Mouse (Mus musculus): ENCODE measurements at regions not wholly inside any gene's neighbourhood (a gene's known extent, or its start where the extent isn't known, plus 50 kb on each side); places are given as distances from the start of the nearest gene placed in this dataset.

GRCm38 (mm10) chr2:75469958-75470687 is 188.9 kb upstream of the Hnrnpa3 start:
- Histone ChIP-seq H3K9ac (no peak overlapping the region), H3K27ac (peak overlapping the region; percentile 53; the same call in 1 of the 2 replicates), H3K4me2 (peak overlapping the region; percentile 24; the same call in 1 of the 2 replicates), H3K27me3 (no peaks in the 10 kb centered on the region), H3K9me3 (no peaks in the 10 kb centered on the region), H3K36me3 (no peaks in the 10 kb centered on the region), H3K4me3 (no peak overlapping the region), H3K4me1 (peaks cover 19% of the 10 kb centered on the region)
- peak; percentile 75; the same call in 1 of the 2 replicates for ATAC-seq (ENCODE audit: borderline replicate concordance, extremely low read depth, low FRiP score, low TSS enrichment)
- 30% methylated on average over 15 of the region's 15 CpGs for WGBS

GRCm38 (mm10) chr2:75470688-75471054 is 188.4 kb upstream of the Hnrnpa3 start:
- 31% methylated on average over 9 of the region's 9 CpGs for WGBS
- H3K9ac ChIP-seq = no peak overlapping the region
- no peak for ATAC-seq (ENCODE audit: borderline replicate concordance, extremely low read depth, low FRiP score, low TSS enrichment)
- H3K4me2 ChIP-seq = peak overlapping the region; percentile 24; the same call in 1 of the 2 replicates
- H3K36me3 ChIP-seq = no peaks in the 10 kb centered on the region
- H3K4me1 ChIP-seq = peaks cover 19% of the 10 kb centered on the region
- H3K9me3 ChIP-seq = no peaks in the 10 kb centered on the region
- no peaks in the 10 kb centered on the region for H3K27me3 ChIP-seq
- peak overlapping the region; percentile 53 for H3K27ac ChIP-seq
- H3K4me3 ChIP-seq = no peak overlapping the region

GRCm38 (mm10) chr2:75472489-75472888 is 186.6 kb upstream of the Hnrnpa3 start:
- no peaks in the 10 kb centered on the region for H3K36me3 ChIP-seq
- H3K9me3 ChIP-seq = no peaks in the 10 kb centered on the region
- no peak for ATAC-seq (ENCODE audit: borderline replicate concordance, extremely low read depth, low FRiP score, low TSS enrichment)
- WGBS = 80% methylated on average over 9 of the region's 9 CpGs
- no peak overlapping the region for H3K4me2 ChIP-seq
- no peak overlapping the region for H3K4me3 ChIP-seq
- H3K27ac ChIP-seq = no peak overlapping the region
- no peak overlapping the region for H3K9ac ChIP-seq
- H3K27me3 ChIP-seq = no peaks in the 10 kb centered on the region
- peaks cover 19% of the 10 kb centered on the region for H3K4me1 ChIP-seq

- H3K4me1 ChIP-seq = peaks cover 19% of the 10 kb centered on the region
- no peak overlapping the region for H3K4me3 ChIP-seq
- no peak overlapping the region for H3K4me2 ChIP-seq
- no peaks in the 10 kb centered on the region for H3K27me3 ChIP-seq
- ATAC-seq (ENCODE audit: borderline replicate concordance, extremely low read depth, low FRiP score, low TSS enrichment) = no peak
- WGBS = 36% methylated on average over 6 of the region's 6 CpGs
- H3K9ac ChIP-seq = no peak overlapping the region
- no peaks in the 10 kb centered on the region for H3K36me3 ChIP-seq
- no peak overlapping the region; the same call in 1 of the 2 replicates for H3K27ac ChIP-seq
- no peaks in the 10 kb centered on the region for H3K9me3 ChIP-seq
These were observed 184.6 kb upstream of the Hnrnpa3 start for GRCm38 (mm10) chr2:75474509-75474908.

GRCm38 (mm10) chr2:75476350-75476749 is 182.7 kb upstream of the Hnrnpa3 start:
- Histone ChIP-seq H3K4me1 (0 out of 2 replicates have a peak, but pooled peaks cover 8% of the 10 kb centered on the region), H3K9me3 (no peaks in the 10 kb centered on the region), H3K27ac (no peak overlapping the region), H3K9ac (no peak overlapping the region), H3K4me2 (no peak overlapping the region), H3K36me3 (no peaks in the 10 kb centered on the region), H3K4me3 (no peak overlapping the region), H3K27me3 (no peaks in the 10 kb centered on the region)
- 87% methylated on average over 1 of the region's 1 CpGs for WGBS
- ATAC-seq (ENCODE audit: borderline replicate concordance, extremely low read depth, low FRiP score, low TSS enrichment) = no peak

GRCm38 (mm10) chr2:75477076-75477475 is 182.0 kb upstream of the Hnrnpa3 start:
- Histone ChIP-seq H3K4me2 (no peak overlapping the region), H3K9me3 (no peaks in the 10 kb centered on the region), H3K36me3 (no peaks in the 10 kb centered on the region), H3K4me3 (no peak overlapping the region), H3K4me1 (0 out of 2 replicates have a peak, but pooled peaks cover 8% of the 10 kb centered on the region), H3K9ac (no peak overlapping the region), H3K27ac (no peak overlapping the region), H3K27me3 (no peaks in the 10 kb centered on the region)
- no peak for ATAC-seq (ENCODE audit: borderline replicate concordance, extremely low read depth, low FRiP score, low TSS enrichment)
- WGBS = 78% methylated on average over 8 of the region's 8 CpGs

- no peak overlapping the region for H3K27ac ChIP-seq
- no peaks in the 10 kb centered on the region for H3K36me3 ChIP-seq
- H3K9me3 ChIP-seq = no peaks in the 10 kb centered on the region
- H3K9ac ChIP-seq = no peak overlapping the region
- ATAC-seq (ENCODE audit: borderline replicate concordance, extremely low read depth, low FRiP score, low TSS enrichment) = no peak
- no peak overlapping the region for H3K4me2 ChIP-seq
- peaks cover 5% of the 10 kb centered on the region; the same call in 1 of the 2 replicates for H3K27me3 ChIP-seq
- H3K4me1 ChIP-seq = peaks cover 5% of the 10 kb centered on the region; the same call in 1 of the 2 replicates
- H3K4me3 ChIP-seq = no peak overlapping the region
- WGBS = 85% methylated on average over 5 of the region's 5 CpGs
These were observed 179.5 kb upstream of the Hnrnpa3 start for GRCm38 (mm10) chr2:75479546-75479945.

GRCm38 (mm10) chr2:75481863-75482262 is 177.2 kb upstream of the Hnrnpa3 start:
- no peak overlapping the region for H3K27ac ChIP-seq
- no peak overlapping the region for H3K4me2 ChIP-seq
- ATAC-seq (ENCODE audit: borderline replicate concordance, extremely low read depth, low FRiP score, low TSS enrichment) = no peak
- 46% methylated on average over 8 of the region's 8 CpGs for WGBS
- no peak overlapping the region for H3K9ac ChIP-seq
- no peak overlapping the region for H3K4me3 ChIP-seq
- peaks cover 5% of the 10 kb centered on the region; the same call in 1 of the 2 replicates for H3K27me3 ChIP-seq
- no peaks in the 10 kb centered on the region for H3K9me3 ChIP-seq
- no peaks in the 10 kb centered on the region for H3K36me3 ChIP-seq
- H3K4me1 ChIP-seq = peaks cover 11% of the 10 kb centered on the region; the same call in 1 of the 2 replicates

GRCm38 (mm10) chr2:75482484-75482883 is 176.6 kb upstream of the Hnrnpa3 start:
- Histone ChIP-seq H3K4me2 (no peak overlapping the region), H3K4me1 (peaks cover 11% of the 10 kb centered on the region; the same call in 1 of the 2 replicates), H3K36me3 (no peaks in the 10 kb centered on the region), H3K9ac (no peak overlapping the region), H3K27ac (no peak overlapping the region), H3K9me3 (no peaks in the 10 kb centered on the region), H3K27me3 (peaks cover 5% of the 10 kb centered on the region; the same call in 1 of the 2 replicates), H3K4me3 (no peak overlapping the region)
- WGBS = 57% methylated on average over 2 of the region's 2 CpGs
- ATAC-seq (ENCODE audit: borderline replicate concordance, extremely low read depth, low FRiP score, low TSS enrichment) = no peak

GRCm38 (mm10) chr2:75484951-75485350 is 174.1 kb upstream of the Hnrnpa3 start:
- WGBS = 32% methylated on average over 10 of the region's 10 CpGs
- Histone ChIP-seq H3K4me1 (peaks cover 11% of the 10 kb centered on the region; the same call in 1 of the 2 replicates), H3K27ac (no peak overlapping the region), H3K9ac (no peak overlapping the region), H3K27me3 (peaks cover 5% of the 10 kb centered on the region; the same call in 1 of the 2 replicates), H3K4me2 (peak overlapping the region; percentile 29), H3K9me3 (no peaks in the 10 kb centered on the region), H3K36me3 (no peaks in the 10 kb centered on the region), H3K4me3 (no peak overlapping the region)
- peak; percentile 85; the same call in 1 of the 2 replicates for ATAC-seq (ENCODE audit: borderline replicate concordance, extremely low read depth, low FRiP score, low TSS enrichment)

- WGBS = 97% methylated on average over 1 of the region's 1 CpGs
- H3K9me3 ChIP-seq = no peaks in the 10 kb centered on the region
- H3K4me1 ChIP-seq = peaks cover 3% of the 10 kb centered on the region; the same call in 1 of the 2 replicates
- no peak overlapping the region for H3K27ac ChIP-seq
- H3K36me3 ChIP-seq = no peaks in the 10 kb centered on the region
- ATAC-seq (ENCODE audit: borderline replicate concordance, extremely low read depth, low FRiP score, low TSS enrichment) = no peak
- no peak overlapping the region for H3K9ac ChIP-seq
- H3K27me3 ChIP-seq = no peaks in the 10 kb centered on the region
- H3K4me2 ChIP-seq = no peak overlapping the region
- H3K4me3 ChIP-seq = no peak overlapping the region
These were observed 167.9 kb upstream of the Hnrnpa3 start for GRCm38 (mm10) chr2:75491150-75491549.

GRCm38 (mm10) chr2:75491789-75492500 is 167.1 kb upstream of the Hnrnpa3 start:
- Histone ChIP-seq H3K27ac (peak overlapping the region; percentile 27; the same call in 1 of the 2 replicates), H3K9me3 (no peaks in the 10 kb centered on the region), H3K4me2 (peak overlapping the region; percentile 25; the same call in 1 of the 2 replicates), H3K4me1 (peaks cover 3% of the 10 kb centered on the region; the same call in 1 of the 2 replicates), H3K36me3 (no peaks in the 10 kb centered on the region), H3K9ac (no peak overlapping the region), H3K4me3 (no peak overlapping the region), H3K27me3 (no peaks in the 10 kb centered on the region)
- WGBS = 29% methylated on average over 3 of the region's 3 CpGs
- ATAC-seq (ENCODE audit: borderline replicate concordance, extremely low read depth, low FRiP score, low TSS enrichment) = no peak
